In the genomic region with DNA sequence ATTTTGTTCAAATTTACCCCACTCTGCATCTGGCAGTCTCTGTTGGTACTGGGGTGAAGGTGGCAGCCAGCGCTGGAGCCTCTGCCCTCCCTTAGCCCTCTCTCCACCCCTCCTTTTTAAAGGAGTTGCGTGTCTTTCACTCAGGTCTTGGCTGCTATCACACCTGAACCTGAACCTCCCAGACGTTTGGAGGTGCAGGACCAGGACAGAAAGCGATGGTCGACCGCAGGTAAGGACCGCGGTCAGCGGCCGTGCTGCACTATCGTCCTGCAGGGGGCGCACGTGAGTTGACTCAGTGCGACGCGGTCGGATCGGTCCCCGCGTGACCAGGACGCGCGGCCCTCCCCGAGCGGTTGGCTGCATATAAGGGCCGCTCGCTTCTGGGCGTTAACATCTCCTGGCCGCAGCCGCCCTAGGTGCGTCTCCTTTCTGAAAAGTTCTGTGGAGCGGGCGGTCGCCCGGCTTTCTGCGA, we compare ENCODE assay signal across 8 mouse cellular contexts. TPM values are rescaled to one million over a fixed set of nuclear protein-coding genes. Genes with fewer than 3 reads are reported as not detected.
DNase-seq lines count a peak whose midpoint lies in the region; ATAC-seq and TF ChIP-seq lines count a peak whose summit lies in the region.

No protein-coding gene starts in this region.

- ATAC-seq in erythroid progenitor cell, adult 5-6 weeks (replicated peaks; ENCODE audit: low FRiP score, poor library complexity, severe bottlenecking): peak; percentile 76
- ATAC-seq in heart, embryonic 14.5 days (ENCODE audit: insufficient number of reproducible peaks, insufficient read depth, low FRiP score, low read depth): peak; percentile 61; the same call in 1 of the 2 replicates
- ATAC-seq in kidney, postnatal 0 days (replicated peaks; ENCODE audit: low FRiP score, low read depth): peak; percentile 61
- peak; percentile 78 for ATAC-seq in liver, postnatal 0 days
- peak; percentile 84 for ATAC-seq in neural tube, embryonic 11.5 days (ENCODE audit: insufficient read depth, low FRiP score, low TSS enrichment)
- peak; percentile 76 for ATAC-seq in stomach, embryonic 16.5 days (ENCODE audit: insufficient read depth, low FRiP score)

- H3K4me2 ChIP-seq in heart, embryonic 14.5 days (ENCODE audit: low read length): peak overlapping the region; percentile 79
- H3K4me2 ChIP-seq in kidney, postnatal 0 days (ENCODE audit: low read length): peak overlapping the region; percentile 66
- H3K4me2 ChIP-seq in liver, postnatal 0 days (ENCODE audit: low read depth, low read length): peak overlapping the region; percentile 62
- peak overlapping the region; percentile 56 for H3K4me2 ChIP-seq in neural tube, embryonic 11.5 days (ENCODE audit: low read depth)
- H3K4me2 ChIP-seq in stomach, embryonic 16.5 days (ENCODE audit: low read depth, low read length): peak overlapping the region; percentile 55

- 1% methylated on average over 36 of the region's 36 CpGs for WGBS in heart, embryonic 14.5 days
- WGBS in kidney, postnatal 0 days: 1% methylated on average over 36 of the region's 36 CpGs
- 2% methylated on average over 36 of the region's 36 CpGs for WGBS in liver, postnatal 0 days (ENCODE audit: insufficient replicate concordance)
- WGBS in neural tube, embryonic 11.5 days: 1% methylated on average over 36 of the region's 36 CpGs
- WGBS in stomach, embryonic 16.5 days: 1% methylated on average over 36 of the region's 36 CpGs

- DNase-seq in CD4-positive helper T cell, adult 2 months (ENCODE audit: low read depth, low spot score): peak; percentile 77
- DNase-seq in brain, adult 2 months (ENCODE audit: low read depth, low spot score): peak; percentile 74
- peak; percentile 63 for DNase-seq in kidney, postnatal 0 days (ENCODE audit: low spot score)
- peak; percentile 84 for DNase-seq in liver, postnatal 0 days
- peak; percentile 82 for DNase-seq in neural tube, embryonic 11.5 days (ENCODE audit: low spot score)

- H3K4me1 ChIP-seq in heart, embryonic 14.5 days (ENCODE audit: control insufficient read depth in 2 of 2, insufficient read depth in 2 of 2, low read length in 2 of 2): peaks cover 0 to 2% of the 10 kb centered on the region in 2 experiments; a peak in 1 of 4 replicates
- no peaks in the 10 kb centered on the region for H3K4me1 ChIP-seq in kidney, postnatal 0 days (replicated peaks; ENCODE audit: insufficient read depth, low read length)
- no peaks in the 10 kb centered on the region for H3K4me1 ChIP-seq in liver, postnatal 0 days (ENCODE audit: insufficient read depth)
- no peaks in the 10 kb centered on the region for H3K4me1 ChIP-seq in neural tube, embryonic 11.5 days (ENCODE audit: control insufficient read depth, insufficient read depth, low read length)
- H3K4me1 ChIP-seq in stomach, embryonic 16.5 days (ENCODE audit: control insufficient read depth, insufficient read depth, low read length): no peaks in the 10 kb centered on the region

- TF ChIP-seq EP300 in liver, postnatal 0 days (IDR thresholded peaks at IDR 0.05; ENCODE audit: low read depth): no peak

- peak overlapping the region; percentile 43 to 46 for H3K4me3 ChIP-seq in heart, embryonic 14.5 days (ENCODE audit: control insufficient read depth in 1 of 2, insufficient read depth in 1 of 2, low read depth in 1 of 2, low read length in 2 of 2)
- peak overlapping the region; percentile 28 for H3K4me3 ChIP-seq in kidney, postnatal 0 days (replicated peaks; ENCODE audit: low read depth, low read length)
- peak overlapping the region; percentile 42 for H3K4me3 ChIP-seq in liver, postnatal 0 days (ENCODE audit: low read depth, low read length)
- peak overlapping the region; percentile 32 for H3K4me3 ChIP-seq in neural tube, embryonic 11.5 days (ENCODE audit: low read depth, low read length)
- peak overlapping the region; percentile 44 for H3K4me3 ChIP-seq in stomach, embryonic 16.5 days (replicated peaks; ENCODE audit: low read length)

- TF ChIP-seq CTCF in kidney, postnatal 0 days (IDR thresholded peaks at IDR 0.05; ENCODE audit: low read depth): peak; percentile 87
- TF ChIP-seq CTCF in liver, postnatal 0 days (IDR thresholded peaks at IDR 0.05; ENCODE audit: low read depth): peak; percentile 95

- H3K36me3 ChIP-seq in heart, embryonic 14.5 days (ENCODE audit: control insufficient read depth, insufficient read depth, low read length): peaks cover 20% of the 10 kb centered on the region
- H3K36me3 ChIP-seq in kidney, postnatal 0 days (ENCODE audit: insufficient read depth, low read length): 0 out of 2 replicates have a peak, but pooled peaks cover 12% of the 10 kb centered on the region
- peaks cover 7% of the 10 kb centered on the region; the same call in 1 of the 2 replicates for H3K36me3 ChIP-seq in liver, postnatal 0 days (replicated peaks; ENCODE audit: insufficient read depth, low read length)
- peaks cover 8% of the 10 kb centered on the region for H3K36me3 ChIP-seq in neural tube, embryonic 11.5 days (ENCODE audit: control insufficient read depth, insufficient read depth, low read length)
- no peaks in the 10 kb centered on the region for H3K36me3 ChIP-seq in stomach, embryonic 16.5 days (ENCODE audit: control insufficient read depth, insufficient read depth, low read length)

- H3K27me3 ChIP-seq in heart, embryonic 14.5 days (ENCODE audit: control insufficient read depth, insufficient read depth, low read length): peaks cover 11% of the 10 kb centered on the region
- H3K27me3 ChIP-seq in kidney, postnatal 0 days (ENCODE audit: insufficient read depth, low read length): no peaks in the 10 kb centered on the region
- H3K27me3 ChIP-seq in liver, postnatal 0 days (ENCODE audit: insufficient read depth, low read length): peaks cover 13% of the 10 kb centered on the region; the same call in 1 of the 2 replicates
- peaks cover 5% of the 10 kb centered on the region; the same call in 1 of the 2 replicates for H3K27me3 ChIP-seq in neural tube, embryonic 11.5 days (ENCODE audit: control insufficient read depth, insufficient read depth, low read length)
- no peaks in the 10 kb centered on the region for H3K27me3 ChIP-seq in stomach, embryonic 16.5 days (ENCODE audit: control insufficient read depth, insufficient read depth, low read length)

- no peaks in the 10 kb centered on the region for H3K9me3 ChIP-seq in heart, embryonic 14.5 days (ENCODE audit: control insufficient read depth, low read length)
- H3K9me3 ChIP-seq in kidney, postnatal 0 days (replicated peaks; ENCODE audit: low read length): no peaks in the 10 kb centered on the region
- no peaks in the 10 kb centered on the region for H3K9me3 ChIP-seq in liver, postnatal 0 days (ENCODE audit: low read length)
- no peaks in the 10 kb centered on the region for H3K9me3 ChIP-seq in neural tube, embryonic 11.5 days (ENCODE audit: control insufficient read depth, low read length)
- no peaks in the 10 kb centered on the region for H3K9me3 ChIP-seq in stomach, embryonic 16.5 days (replicated peaks; ENCODE audit: control insufficient read depth, low read length)

- H3K27ac ChIP-seq in heart, embryonic 14.5 days (replicated peaks in 1 of 2; ENCODE audit: control insufficient read depth in 1 of 2, insufficient read depth in 1 of 2, low read depth in 2 of 2, low read length in 2 of 2): no peak overlapping the region
- H3K27ac ChIP-seq in kidney, postnatal 0 days: no peak overlapping the region
- no peak overlapping the region for H3K27ac ChIP-seq in liver, postnatal 0 days (ENCODE audit: low read depth)
- H3K27ac ChIP-seq in neural tube, embryonic 11.5 days (ENCODE audit: low read depth, low read length): no peak overlapping the region
- no peak overlapping the region for H3K27ac ChIP-seq in stomach, embryonic 16.5 days (ENCODE audit: low read length)

- peak overlapping the region; percentile 54; the same call in 1 of the 2 replicates for H3K9ac ChIP-seq in heart, embryonic 14.5 days (ENCODE audit: low read length)
- no peak overlapping the region for H3K9ac ChIP-seq in kidney, postnatal 0 days (ENCODE audit: low read depth, low read length)
- H3K9ac ChIP-seq in liver, postnatal 0 days (replicated peaks): no peak overlapping the region
- H3K9ac ChIP-seq in neural tube, embryonic 11.5 days (ENCODE audit: low read length): no peak overlapping the region
- peak overlapping the region; percentile 48; the same call in 1 of the 2 replicates for H3K9ac ChIP-seq in stomach, embryonic 16.5 days (ENCODE audit: low read length)

RNA-seq across cellular contexts. Expression of a gene that starts 0.8 kb away (rescaled TPM):
- 12.6 and 13.4 TPM in 2 replicates for total RNA-seq in erythroid progenitor cell, adult 5-6 weeks (2015; ENCODE audit: low replicate concordance)
- total RNA-seq in erythroid progenitor cell, adult 5-6 weeks (2017; ENCODE audit: low replicate concordance): 2.4 and 14.6 TPM in 2 replicates
- polyA plus RNA-seq in heart, embryonic 14.5 days (2014; fragmentation: Nextera tagmentation; extraction: Ambion mirVana): not detected in 2 replicates
- 0.26 and 0.34 TPM in 2 replicates for polyA plus RNA-seq in kidney, postnatal 0 days (2015; fragmentation: Nextera tagmentation; extraction: Ambion mirVana)
- polyA plus RNA-seq in liver, postnatal 0 days (2015; fragmentation: Nextera tagmentation; extraction: Ambion mirVana): 6.0 and 6.8 TPM in 2 replicates
- polyA plus RNA-seq in neural tube, embryonic 11.5 days (2014; fragmentation: Nextera tagmentation; extraction: Ambion mirVana): 0.53 and 0.81 TPM in 2 replicates
- 34.1 and 50.8 TPM in 2 replicates for polyA plus RNA-seq in stomach, embryonic 16.5 days (2015; fragmentation: Nextera tagmentation; extraction: Ambion mirVana)

RNA-seq across cellular contexts. Expression of a gene that starts 26.5 kb away (rescaled TPM):
- total RNA-seq in erythroid progenitor cell, adult 5-6 weeks (2015; ENCODE audit: low replicate concordance): 30.6 and 32.3 TPM in 2 replicates
- 19.6 and 21.6 TPM in 2 replicates for total RNA-seq in erythroid progenitor cell, adult 5-6 weeks (2017; ENCODE audit: low replicate concordance)
- polyA plus RNA-seq in heart, embryonic 14.5 days (2014; fragmentation: Nextera tagmentation; extraction: Ambion mirVana): 13.2 and 19.0 TPM in 2 replicates
- polyA plus RNA-seq in kidney, postnatal 0 days (2015; fragmentation: Nextera tagmentation; extraction: Ambion mirVana): 270 and 317 TPM in 2 replicates
- polyA plus RNA-seq in liver, postnatal 0 days (2015; fragmentation: Nextera tagmentation; extraction: Ambion mirVana): 28.0 and 30.6 TPM in 2 replicates
- polyA plus RNA-seq in neural tube, embryonic 11.5 days (2014; fragmentation: Nextera tagmentation; extraction: Ambion mirVana): 18.8 and 21.9 TPM in 2 replicates
- 22.5 and 47.0 TPM in 2 replicates for polyA plus RNA-seq in stomach, embryonic 16.5 days (2015; fragmentation: Nextera tagmentation; extraction: Ambion mirVana)

Comparison
In these comparisons a context has a peak if more than half of its experiments do, and no peak if none do; other contexts are left out.
1. H3K9ac ChIP-seq: peak in heart, embryonic 14.5 days (single experiment) and stomach, embryonic 16.5 days (single experiment); none in kidney, postnatal 0 days (single experiment), liver, postnatal 0 days (single experiment) and neural tube, embryonic 11.5 days (single experiment).
2. Peak in every context shown above with its lines, with median percentiles within 50 percentile points of each other: DNase-seq, ATAC-seq, H3K4me2 ChIP-seq and H3K4me3 ChIP-seq.